Mouse (Mus musculus): ENCODE measurements around the gene Arhgef18. TPM values are rescaled to one million over a fixed set of nuclear protein-coding genes. Genes with fewer than 3 reads are reported as not detected.

Gene Arhgef18
- polyA plus RNA-seq, 1 experiment: 34.0 TPM

- peak; percentile 95 for DNase-seq (ENCODE audit: low spot score)
Observed at GRCm38 (mm10) chr8:3500235-3501090, 107.7 kb downstream of the Arhgef18 start, which contains the start of gene Mcoln1. Mcoln1 (plus strand) TSS chr8:3500457.

GRCm38 (mm10) chr8:3502217-3502616 is 109.4 kb downstream of the Arhgef18 start:
- DNase-seq (ENCODE audit: low spot score): no peak

Other genes starting within 250 kb of the Arhgef18 start
- gene Insr, start 113.4 kb upstream of the Arhgef18 start, polyA plus RNA-seq (2012; rRNA removed): 16.8 and 21.8 TPM in 2 replicates
- 0.37 and 0.65 TPM in 2 replicates for gene A430078G23Rik, start 39.6 kb upstream of the Arhgef18 start, polyA plus RNA-seq (2012; rRNA removed)
- gene Pex11g, start 74.7 kb downstream of the Arhgef18 start, polyA plus RNA-seq (2012; rRNA removed): 8.5 and 11.1 TPM in 2 replicates
- gene Tex45, start 77.9 kb downstream of the Arhgef18 start, polyA plus RNA-seq (2012; rRNA removed): 0.15 and 0.26 TPM in 2 replicates
- 27.5 and 31.0 TPM in 2 replicates for gene Zfp358, start 100.1 kb downstream of the Arhgef18 start, polyA plus RNA-seq (2012; rRNA removed)
- gene Mcoln1, start 107.5 kb downstream of the Arhgef18 start, polyA plus RNA-seq (2012; rRNA removed): 104 and 125 TPM in 2 replicates
- gene Pnpla6, start 122.4 kb downstream of the Arhgef18 start, polyA plus RNA-seq (2012; rRNA removed): 50.0 and 54.3 TPM in 2 replicates
- 0.18 and 0.33 TPM in 2 replicates for gene C330021F23Rik, start 175.0 kb downstream of the Arhgef18 start, polyA plus RNA-seq (2012; rRNA removed)
- 13.3 and 16.1 TPM in 2 replicates for gene Camsap3, start 194.3 kb downstream of the Arhgef18 start, polyA plus RNA-seq (2012; rRNA removed)
- 45.0 and 54.9 TPM in 2 replicates for gene Xab2, start 228.3 kb downstream of the Arhgef18 start, polyA plus RNA-seq (2012; rRNA removed)
- gene Pet100, start 228.5 kb downstream of the Arhgef18 start, polyA plus RNA-seq (2012; rRNA removed): 65.2 and 71.8 TPM in 2 replicates
- not detected in 2 replicates for gene Pcp2, start 232.5 kb downstream of the Arhgef18 start, polyA plus RNA-seq (2012; rRNA removed)
- gene Stxbp2, start 237.9 kb downstream of the Arhgef18 start, polyA plus RNA-seq (2012; rRNA removed): 135 and 202 TPM in 2 replicates